Mouse (Mus musculus) activated CD4-positive, CD25-positive, alpha-beta regulatory T cell, adult 4 months (primary cell): Measurements from ENCODE around the gene Hepacam. TPM values are rescaled to one million over a fixed set of nuclear protein-coding genes. Genes with fewer than 3 reads are reported as not detected.

Experiments
- ATAC-seq: one replicate; pipeline ENCODE4 v1.8.0; 2017
- polyA plus RNA-seq, 2 experiments: library from polyadenylated mRNA; unstranded; fragments of 100-300 nt; shearing (Covaris generic); gene quantifications; one replicate each; pipeline ENCODE4 v1.2.1; 2017

The Hepacam gene
- polyA plus RNA-seq, 2 experiments from 2014 or later, result not detected

- ATAC-seq, result no peak
Measured at GRCm38 (mm10) chr9:37434932-37435331, 67.8 kb downstream of the Hepacam start.

- no peak for ATAC-seq
Measured at GRCm38 (mm10) chr9:37435616-37436015, 68.5 kb downstream of the Hepacam start.

Other genes starting within 250 kb of the Hepacam start
- not detected for gene Pknox2, start 219.9 kb upstream of the Hepacam start, polyA plus RNA-seq
- gene Tmem218, start 159.1 kb upstream of the Hepacam start, polyA plus RNA-seq, result 1 to 10 TPM; 3.1 to 3.2 TPM
- 1 to 10 TPM; 1.4 to 1.7 TPM for gene Slc37a2, start 111.6 kb upstream of the Hepacam start, polyA plus RNA-seq
- 1 to 10 TPM; 3.8 to 6.9 TPM for gene Ccdc15, start 18.9 kb upstream of the Hepacam start, polyA plus RNA-seq
- not detected for gene Robo4, start 34.5 kb downstream of the Hepacam start, polyA plus RNA-seq
- gene Robo3, start 65.9 kb downstream of the Hepacam start, polyA plus RNA-seq, result not detected
- gene Msantd2, start 122.0 kb downstream of the Hepacam start, polyA plus RNA-seq, result 1 to 10 TPM; 7.9 to 9.3 TPM
- under 1 TPM in 1 of 2 experiments, not detected in 1; 0.58 TPM for gene Esam, start 160.7 kb downstream of the Hepacam start, polyA plus RNA-seq
- not detected for gene Vsig2, start 171.9 kb downstream of the Hepacam start, polyA plus RNA-seq
- gene Nrgn, start 185.6 kb downstream of the Hepacam start, polyA plus RNA-seq, result under 1 TPM in 1 of 2 experiments, not detected in 1; 0.33 TPM
- gene Siae, start 188.3 kb downstream of the Hepacam start, polyA plus RNA-seq, result 10 to 100 TPM in 1 of 2 experiments, 1 to 10 TPM in 1; 9.7 to 13.6 TPM
- gene Spa17, start 246.4 kb downstream of the Hepacam start, polyA plus RNA-seq, result 1 to 10 TPM in 1 of 2 experiments, not detected in 1; 1.4 TPM